ENCODE assay signal across 17 mouse cellular contexts in the genomic region with DNA sequence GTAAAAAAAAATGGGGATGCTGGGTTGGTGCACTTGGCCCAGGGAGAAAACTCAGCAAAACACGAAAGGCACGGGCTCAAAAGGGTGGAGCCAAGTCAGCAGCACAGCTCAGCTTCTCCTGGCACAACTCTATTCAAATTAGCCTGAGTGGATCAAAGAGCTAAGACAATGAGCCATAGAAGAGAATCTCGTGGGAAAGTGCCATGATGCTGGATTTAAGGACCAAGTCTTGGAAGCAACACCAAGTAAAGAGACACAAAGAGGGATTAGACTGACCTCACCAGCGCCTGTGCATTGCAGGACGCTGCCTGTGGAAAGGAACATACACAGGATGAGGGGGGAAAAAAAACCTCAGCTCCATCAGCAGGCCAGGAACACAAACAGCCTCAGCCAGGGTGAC.
A peak's percentile ranks its signal among the peaks of the same experiment; 100 is the strongest.
DNase-seq lines count a peak whose midpoint lies in the region; ATAC-seq and TF ChIP-seq lines count a peak whose summit lies in the region.
"Had no signal": no experiment of that assay in that cellular context is flagged by ENCODE, and none has a peak within 500 bp of the region (broad histone marks: within the 10 kb centered on the region; RNA-seq: fewer than 3 reads in every experiment).

No protein-coding gene starts in this region.

- peak overlapping the region; percentile 23; the same call in 1 of the 2 replicates for H3K27ac ChIP-seq in hindbrain, embryonic 12.5 days
- no peak overlapping the region for H3K27ac ChIP-seq in hindbrain, embryonic 11.5 days (ENCODE audit: low read depth, low read length)
- no peak overlapping the region for H3K27ac ChIP-seq in forebrain, postnatal 0 days (ENCODE audit: low read depth, low read length)
- H3K27ac ChIP-seq in midbrain, embryonic 13.5 days: peak overlapping the region; percentile 44
- H3K27ac ChIP-seq: heart, embryonic 15.5 days; liver, embryonic 15.5 days had no signal

- ATAC-seq in hindbrain, embryonic 12.5 days (ENCODE audit: low FRiP score): no peak
- no peak for ATAC-seq in hindbrain, embryonic 11.5 days (ENCODE audit: low FRiP score)
- peak; percentile 10; the same call in 1 of the 2 replicates for ATAC-seq in forebrain, postnatal 0 days
- no peak for ATAC-seq in midbrain, embryonic 13.5 days
- ATAC-seq: lung, postnatal 0 days had no signal

- H3K4me1 ChIP-seq in hindbrain, embryonic 12.5 days: peaks cover 50% of the 10 kb centered on the region
- peaks cover 3% of the 10 kb centered on the region; the same call in 1 of the 2 replicates for H3K4me1 ChIP-seq in hindbrain, embryonic 11.5 days (replicated peaks; ENCODE audit: control insufficient read depth, insufficient read depth, low read length)
- peaks cover 5% of the 10 kb centered on the region; the same call in 1 of the 2 replicates for H3K4me1 ChIP-seq in forebrain, postnatal 0 days (ENCODE audit: insufficient read depth)
- H3K4me1 ChIP-seq in midbrain, embryonic 13.5 days (replicated peaks): peaks cover 44% of the 10 kb centered on the region
- H3K4me1 ChIP-seq: liver, embryonic 15.5 days had no signal

- H3K9me3 ChIP-seq in hindbrain, embryonic 12.5 days (replicated peaks): no peaks in the 10 kb centered on the region
- H3K9me3 ChIP-seq in hindbrain, embryonic 11.5 days (ENCODE audit: control insufficient read depth, low read length): no peaks in the 10 kb centered on the region
- H3K9me3 ChIP-seq in forebrain, postnatal 0 days (ENCODE audit: low read length): no peaks in the 10 kb centered on the region
- no peaks in the 10 kb centered on the region for H3K9me3 ChIP-seq in midbrain, embryonic 13.5 days
- H3K9me3 ChIP-seq: heart, embryonic 15.5 days; liver, embryonic 15.5 days had no signal

- H3K4me3 ChIP-seq in hindbrain, embryonic 12.5 days: no peak overlapping the region
- no peak overlapping the region for H3K4me3 ChIP-seq in hindbrain, embryonic 11.5 days (ENCODE audit: low read depth, low read length)
- H3K4me3 ChIP-seq in forebrain, postnatal 0 days (ENCODE audit: low read depth, low read length): no peak overlapping the region
- H3K4me3 ChIP-seq in midbrain, embryonic 13.5 days (replicated peaks): no peak overlapping the region
- H3K4me3 ChIP-seq: heart, embryonic 15.5 days; liver, embryonic 15.5 days; myocyte had no signal

- no peak for DNase-seq in hindbrain, embryonic 11.5 days (ENCODE audit: low spot score)
- DNase-seq in forebrain, postnatal 0 days: peak; percentile 46
- no peak for DNase-seq in gastrocnemius, postnatal 25 days
- no peak for DNase-seq in testis, postnatal 10 days (ENCODE audit: low spot score)
- no peak for DNase-seq in urinary bladder, adult 2 months (ENCODE audit: low spot score)
- no peak for DNase-seq in ovary, postnatal 36 days (ENCODE audit: low spot score)
- DNase-seq: cerebellum, adult 9-11 months; heart, adult 11 months; kidney, adult 11 months; kidney, postnatal 10 days; layer of hippocampus, adult 9-11 months had no signal

- no peaks in the 10 kb centered on the region for H3K27me3 ChIP-seq in hindbrain, embryonic 12.5 days
- no peaks in the 10 kb centered on the region for H3K27me3 ChIP-seq in hindbrain, embryonic 11.5 days (ENCODE audit: control insufficient read depth, insufficient read depth, low read length)
- H3K27me3 ChIP-seq in forebrain, postnatal 0 days (ENCODE audit: insufficient read depth, low read length): no peaks in the 10 kb centered on the region
- no peaks in the 10 kb centered on the region for H3K27me3 ChIP-seq in midbrain, embryonic 13.5 days
- H3K27me3 ChIP-seq: heart, embryonic 15.5 days had no signal

- no peak overlapping the region for H3K9ac ChIP-seq in hindbrain, embryonic 12.5 days
- H3K9ac ChIP-seq in hindbrain, embryonic 11.5 days (ENCODE audit: low read depth, low read length): no peak overlapping the region
- no peak overlapping the region; the same call in 1 of the 2 replicates for H3K9ac ChIP-seq in forebrain, postnatal 0 days
- H3K9ac ChIP-seq in midbrain, embryonic 13.5 days (replicated peaks): no peak overlapping the region
- H3K9ac ChIP-seq: heart, embryonic 15.5 days; liver, embryonic 15.5 days had no signal

- WGBS in hindbrain, embryonic 12.5 days: 42% methylated on average over 5 of the region's 5 CpGs
- 52% methylated on average over 5 of the region's 5 CpGs for WGBS in hindbrain, embryonic 11.5 days
- WGBS in forebrain, postnatal 0 days: 15% methylated on average over 5 of the region's 5 CpGs
- WGBS in midbrain, embryonic 13.5 days: 16% methylated on average over 5 of the region's 5 CpGs

- H3K36me3 ChIP-seq in hindbrain, embryonic 12.5 days: no peaks in the 10 kb centered on the region
- no peaks in the 10 kb centered on the region for H3K36me3 ChIP-seq in hindbrain, embryonic 11.5 days (ENCODE audit: control insufficient read depth, insufficient read depth, low read length)
- H3K36me3 ChIP-seq in forebrain, postnatal 0 days (ENCODE audit: insufficient read depth): no peaks in the 10 kb centered on the region
- H3K36me3 ChIP-seq in midbrain, embryonic 13.5 days: no peaks in the 10 kb centered on the region
- H3K36me3 ChIP-seq: heart, embryonic 15.5 days; liver, embryonic 15.5 days had no signal

- TF ChIP-seq CTCF in forebrain, postnatal 0 days (IDR thresholded peaks at IDR 0.05; ENCODE audit: low read depth): no peak

- no peak overlapping the region for H3K4me2 ChIP-seq in hindbrain, embryonic 12.5 days (replicated peaks)
- H3K4me2 ChIP-seq in hindbrain, embryonic 11.5 days (replicated peaks; ENCODE audit: low read depth, low read length): no peak overlapping the region
- H3K4me2 ChIP-seq in forebrain, postnatal 0 days (ENCODE audit: low read depth): no peak overlapping the region
- H3K4me2 ChIP-seq in midbrain, embryonic 13.5 days (replicated peaks): no peak overlapping the region
- H3K4me2 ChIP-seq: heart, embryonic 15.5 days; liver, embryonic 15.5 days had no signal

Comparison
In these comparisons a context has a peak if more than half of its experiments do, and no peak if none do; other contexts are left out.
1. H3K27ac ChIP-seq: peak in hindbrain, embryonic 12.5 days (single experiment) and midbrain, embryonic 13.5 days (single experiment); none in hindbrain, embryonic 11.5 days (single experiment) and forebrain, postnatal 0 days (single experiment).